Mouse (Mus musculus) frontal cortex, postnatal 25 days (tissue): ENCODE data around the gene Coro7.
A peak's percentile ranks its signal among the peaks of the same experiment; 100 is the strongest.
"Not testable (repeated sequence)": the region's sequence is repeated elsewhere in the genome, so short reads cannot be mapped to it uniquely, and the experiment has no call there.

Source experiments
- DNase-seq, 2 experiments: peaks; one replicate each; pipeline ENCODE4 v3.0.0; 2022; ENCODE audit warnings: low spot score in 2 of 2

The Coro7 gene

DNA sequence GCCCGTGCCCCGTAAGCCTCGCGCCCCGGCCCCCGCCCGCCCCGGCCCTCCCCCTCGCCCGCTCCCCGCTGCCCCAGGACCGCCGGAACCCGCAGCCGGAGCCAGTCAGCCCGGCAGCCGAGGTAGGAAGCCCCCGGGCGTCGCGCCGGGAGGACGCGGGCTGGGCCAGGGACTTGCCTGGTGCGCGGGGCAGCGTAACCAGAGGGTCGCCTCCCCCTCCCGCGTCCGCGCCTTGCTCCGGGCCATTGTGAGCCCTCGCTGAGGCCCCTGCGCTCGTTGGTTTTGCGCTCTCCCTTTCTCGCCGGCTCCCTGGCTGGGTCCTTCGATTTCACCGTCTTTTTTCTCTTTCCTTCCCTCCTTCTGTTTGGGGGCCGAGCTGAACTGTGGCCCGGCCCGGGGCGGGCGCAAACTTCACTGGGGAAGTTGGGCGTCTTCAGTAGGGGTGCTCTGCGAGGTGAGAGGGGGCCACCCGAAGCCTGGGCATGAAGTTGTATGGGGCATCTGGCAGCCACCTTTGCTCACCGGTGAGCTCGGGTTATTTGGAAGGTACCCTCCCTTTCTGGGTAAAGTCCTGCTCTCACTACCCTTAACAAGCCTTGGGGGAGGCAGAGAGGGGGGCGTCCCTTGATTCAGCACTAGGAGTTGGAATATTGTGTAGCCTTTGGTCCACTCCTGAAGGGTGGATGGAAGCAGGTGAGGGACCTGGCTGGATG lies 84.6 kb downstream of the Coro7 start:
- DNase-seq, result no peak

DNA sequence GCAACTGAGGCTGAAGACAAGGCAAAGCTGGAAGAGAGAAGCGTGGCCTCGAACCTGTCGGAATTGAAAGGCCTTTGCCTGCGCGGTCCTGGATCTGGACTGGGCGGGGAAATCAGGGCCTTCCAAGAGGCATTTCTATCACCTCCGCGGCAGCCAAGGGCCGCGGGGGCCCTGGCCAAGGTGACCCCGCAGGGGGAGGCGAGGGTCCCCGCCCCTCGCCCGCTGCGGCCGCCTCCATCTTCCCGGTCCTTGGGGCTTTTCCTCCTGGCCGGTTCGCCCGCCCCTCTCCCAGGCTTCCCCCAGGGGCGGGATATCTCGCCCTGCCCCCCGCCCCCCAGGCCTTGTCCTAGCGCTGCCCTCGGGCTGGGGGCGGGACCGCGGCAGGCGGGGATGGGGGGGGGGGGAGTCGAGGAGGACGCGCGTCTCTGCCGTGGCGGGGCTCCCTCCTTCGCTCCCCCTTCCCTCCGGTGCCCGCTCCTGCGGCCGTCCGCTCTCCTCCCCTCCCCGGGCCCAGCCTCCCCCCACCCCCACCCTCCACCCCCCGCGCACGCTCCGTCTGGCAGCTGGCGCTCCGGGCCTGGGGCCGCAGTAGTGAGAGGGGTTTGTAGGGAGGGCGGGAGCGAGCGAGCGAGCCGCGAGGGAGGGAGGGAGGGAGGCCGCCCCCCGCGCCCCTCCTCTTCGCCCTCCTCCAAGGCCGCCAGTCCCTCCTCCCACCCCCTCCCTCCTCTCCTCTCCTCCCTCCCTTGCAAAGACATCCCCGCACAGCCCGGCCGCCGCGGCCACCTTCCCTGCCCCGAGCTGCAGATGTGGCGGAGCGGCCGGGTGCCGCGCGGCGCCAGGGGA lies 85.4 kb downstream of the Coro7 start, which contains the start of gene Glis2:
Gene Glis2, plus strand, starts transcription at position 743 of the 843 bp plus-strand sequence.
- DNase-seq, result no peak

DNA sequence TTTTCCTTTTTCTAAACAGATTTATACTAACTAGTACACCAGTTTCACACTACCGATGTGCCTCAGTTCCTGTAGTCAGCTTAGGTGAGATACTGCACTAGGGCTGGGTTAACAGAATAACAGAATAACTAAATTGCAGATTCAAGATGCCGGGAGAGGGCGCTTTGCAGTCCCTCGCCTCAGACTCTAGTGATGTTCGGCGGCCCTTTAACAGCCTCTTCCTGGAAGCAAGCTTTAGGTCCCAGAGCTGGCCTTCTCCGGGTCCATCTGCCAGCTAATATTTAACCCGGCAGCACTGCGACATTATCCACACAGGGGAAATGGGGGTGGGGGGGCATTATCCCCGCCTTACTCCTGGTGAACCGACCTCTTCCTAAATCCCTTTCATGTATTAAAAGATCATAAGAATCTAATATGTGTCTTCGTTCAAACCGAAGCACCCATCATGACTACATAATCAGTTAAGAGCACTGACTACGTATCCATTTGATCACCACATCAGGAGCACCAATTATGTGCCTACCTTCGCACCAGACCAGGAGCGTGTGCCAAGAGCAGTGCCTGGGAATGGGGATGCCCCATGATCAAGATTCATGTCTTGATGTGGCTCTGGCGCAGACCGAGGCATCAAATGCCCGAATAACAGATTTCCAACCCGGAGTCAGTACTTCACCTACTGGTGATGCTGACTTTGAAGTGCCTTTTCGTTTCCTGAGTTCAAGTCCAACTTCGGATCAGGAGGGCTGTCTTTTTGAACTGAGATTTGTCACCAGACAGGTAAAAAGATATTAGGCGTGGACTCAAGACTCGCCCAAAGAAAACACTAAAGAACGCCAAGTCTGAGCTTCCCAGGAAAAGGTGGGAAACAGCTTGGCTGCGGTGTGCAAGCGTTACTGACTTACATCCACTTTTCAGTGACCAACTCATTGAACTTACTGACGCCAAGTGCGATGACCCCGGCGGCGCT lies 86.4 kb downstream of the Coro7 start:
- DNase-seq, result no peak

DNA sequence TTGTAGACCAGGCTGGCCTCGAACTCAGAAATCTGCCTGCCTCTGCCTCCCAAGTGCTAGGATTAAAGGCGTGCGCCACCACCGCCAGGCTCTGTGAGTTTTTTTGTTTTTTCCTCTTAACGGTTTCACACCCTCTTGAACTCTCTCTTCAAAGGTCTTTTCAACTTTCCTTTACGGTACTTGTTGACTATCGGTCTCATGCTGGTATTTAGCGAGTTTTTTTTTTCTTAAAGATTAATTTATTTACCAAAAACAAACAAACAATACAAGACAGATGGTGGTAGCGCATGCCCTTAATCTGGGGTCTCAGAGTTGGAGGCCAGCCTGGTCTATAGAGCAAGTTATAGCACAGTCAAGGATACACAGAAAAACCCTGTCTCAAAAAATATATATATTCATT lies 89.3 kb downstream of the Coro7 start:
- DNase-seq, result no peak

DNA sequence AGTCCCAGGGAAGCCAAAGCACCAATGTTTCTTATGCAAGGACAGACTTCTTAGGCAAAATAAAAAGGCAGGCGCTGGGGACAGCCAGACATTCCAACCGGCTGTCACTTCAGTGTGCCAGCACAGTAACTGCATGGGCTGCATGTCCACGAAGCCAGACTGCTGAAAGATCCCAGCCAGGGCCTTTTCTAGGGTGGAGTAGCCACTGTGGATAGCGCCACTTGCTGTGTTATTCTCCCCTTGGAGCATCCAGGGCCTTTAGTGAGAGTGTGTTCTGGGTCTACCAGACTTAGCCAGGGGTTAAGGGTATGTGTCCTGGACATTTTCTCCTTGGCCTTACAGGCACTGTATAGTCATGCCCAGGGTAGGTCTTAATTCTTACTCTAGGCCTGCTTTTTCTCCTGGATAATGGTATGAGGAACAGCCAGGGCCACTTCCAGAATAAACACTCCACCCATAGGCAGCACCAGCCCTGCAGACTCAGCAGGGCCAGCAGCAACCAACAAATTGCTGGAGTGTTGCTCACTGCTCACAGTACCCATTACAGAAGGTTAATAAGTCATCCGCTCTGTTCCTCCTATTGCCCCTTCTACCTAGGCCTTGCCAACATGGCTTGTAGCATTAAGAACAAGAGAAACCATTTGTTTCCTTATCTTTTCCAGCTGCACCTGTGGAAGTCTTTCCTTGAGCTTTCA lies 91.9 kb downstream of the Coro7 start:
- no peak for DNase-seq

DNA sequence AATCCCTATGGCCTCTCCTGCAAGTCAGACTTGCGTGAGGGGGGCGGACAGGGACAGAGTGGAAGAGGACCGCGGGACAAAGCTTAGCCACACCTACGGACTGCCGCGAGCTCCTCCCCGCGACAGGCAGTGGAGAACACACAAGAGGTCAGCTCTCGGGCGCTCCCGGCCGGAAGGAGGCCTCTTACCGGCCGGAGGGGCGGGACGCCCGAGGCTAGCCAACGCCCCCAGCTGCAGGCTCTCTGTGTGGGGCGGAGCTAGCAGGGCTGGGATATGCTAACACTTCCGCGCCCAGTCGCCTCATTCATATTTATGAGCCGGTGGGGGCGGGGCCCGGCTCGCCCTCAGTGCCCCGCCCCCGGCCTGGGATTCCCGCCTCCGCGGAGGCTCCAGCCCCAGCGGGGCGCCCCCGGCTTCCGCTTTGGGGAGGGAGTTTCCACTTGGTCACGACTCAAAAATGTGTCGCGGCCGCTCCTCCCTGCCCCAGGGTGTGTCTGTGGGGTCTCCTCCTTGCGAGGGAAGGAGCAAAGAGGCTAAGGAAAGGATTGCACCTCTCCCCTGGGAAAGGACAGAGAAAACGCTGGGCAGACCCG lies 93.0 kb downstream of the Coro7 start:
- DNase-seq, result peak; percentile 68 to 73

DNA sequence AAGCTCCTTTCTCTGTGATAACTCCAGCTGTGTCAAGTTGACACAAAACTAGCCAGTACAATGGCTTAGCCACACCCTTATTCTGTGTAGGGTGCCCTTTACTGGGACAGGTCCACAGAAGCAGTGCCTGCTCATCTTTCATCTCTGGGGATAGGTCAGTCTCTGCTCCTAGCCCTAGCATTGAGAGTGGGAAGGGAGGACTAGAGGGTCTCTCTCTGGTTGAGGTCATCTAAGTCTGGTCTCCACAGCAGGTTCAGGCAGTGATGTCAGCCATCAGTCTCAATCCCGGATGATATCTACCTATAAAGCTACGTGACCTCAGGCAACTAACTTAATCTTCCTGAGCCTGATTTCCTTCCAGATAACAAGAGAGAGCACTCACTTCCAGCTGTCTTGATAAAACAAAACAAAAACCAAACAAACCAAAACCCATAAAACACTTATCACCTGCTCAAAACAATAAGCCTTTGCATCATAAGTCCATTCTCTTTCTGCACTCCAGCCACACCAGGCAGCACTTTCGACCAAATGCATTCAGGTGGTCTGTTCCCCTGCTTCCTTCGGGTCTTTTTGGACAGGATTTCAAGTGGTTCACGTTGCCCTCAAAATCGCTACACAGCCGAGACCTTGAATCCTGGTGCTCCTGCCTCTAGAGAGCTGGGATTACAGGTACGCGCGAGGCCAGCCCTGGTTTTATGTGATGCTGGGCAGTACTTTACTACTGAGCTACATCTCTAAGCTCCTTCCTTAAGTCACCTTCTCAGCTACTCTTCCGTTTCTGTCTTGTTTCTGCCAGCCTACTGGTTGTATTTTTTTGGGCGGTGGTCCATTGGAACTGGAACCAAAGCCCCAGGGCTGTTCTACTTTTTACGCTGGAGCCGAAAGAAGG lies 93.7 kb downstream of the Coro7 start:
- no peak for DNase-seq

DNA sequence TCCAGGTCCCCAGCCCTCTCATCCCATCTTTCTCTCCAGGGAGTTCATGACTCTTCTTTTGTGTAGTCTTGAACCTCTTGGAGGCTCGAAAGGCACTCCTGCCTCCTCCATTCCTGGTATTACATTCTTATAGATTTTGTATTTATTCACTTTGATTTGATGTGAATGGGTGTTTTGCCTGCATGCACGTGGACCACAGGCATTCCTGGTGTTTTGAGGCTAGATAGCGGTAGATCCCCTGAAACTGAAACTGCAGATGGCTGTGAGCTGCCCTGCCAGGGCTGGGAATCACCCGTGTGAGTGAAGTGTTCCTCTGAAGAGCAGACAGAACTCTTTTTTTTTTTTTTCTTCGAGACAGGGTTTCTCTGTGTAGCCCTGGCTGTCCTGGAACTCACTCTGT lies 95.1 kb downstream of the Coro7 start:
- no peak for DNase-seq

DNA sequence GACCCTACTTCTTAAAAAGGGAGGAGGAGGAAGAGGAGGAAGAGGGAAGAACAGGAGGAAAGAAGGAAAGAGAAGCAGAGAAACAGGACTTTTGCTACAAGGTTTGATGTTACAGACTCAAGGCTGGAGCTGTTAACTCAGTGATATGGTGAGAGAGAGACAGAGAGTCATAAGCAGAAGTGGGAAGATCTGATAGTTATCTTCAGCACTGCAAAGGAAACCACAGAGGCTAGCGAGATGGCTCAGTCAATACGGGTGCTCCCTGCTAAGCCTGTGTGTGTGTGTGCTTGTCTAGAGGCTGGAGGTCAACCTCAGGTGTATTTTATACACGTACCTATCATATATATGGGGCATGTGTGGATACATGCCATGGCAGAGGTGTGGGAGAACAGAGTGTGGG lies 95.8 kb downstream of the Coro7 start:
- DNase-seq, result no peak

DNA sequence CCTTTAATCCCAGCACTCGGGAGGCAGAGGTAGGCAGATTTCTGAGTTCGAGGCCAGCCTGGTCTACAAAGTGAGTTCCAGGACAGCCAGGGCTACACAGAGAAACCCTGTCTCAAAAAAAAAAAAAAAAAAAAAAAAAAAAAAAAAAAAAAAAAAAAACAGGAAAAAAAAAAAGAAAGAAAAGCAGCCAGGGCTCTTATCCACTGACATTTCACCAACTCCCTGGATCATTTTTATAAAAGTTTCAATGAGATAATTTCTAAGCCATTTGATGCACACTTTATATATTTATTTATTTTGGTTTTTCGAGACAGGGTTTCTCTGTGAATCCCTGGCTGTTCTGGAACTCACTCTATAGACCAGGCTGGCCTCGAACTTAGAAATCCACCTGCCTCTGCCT lies 98.4 kb downstream of the Coro7 start:
- not testable (repeated sequence) for DNase-seq

DNA sequence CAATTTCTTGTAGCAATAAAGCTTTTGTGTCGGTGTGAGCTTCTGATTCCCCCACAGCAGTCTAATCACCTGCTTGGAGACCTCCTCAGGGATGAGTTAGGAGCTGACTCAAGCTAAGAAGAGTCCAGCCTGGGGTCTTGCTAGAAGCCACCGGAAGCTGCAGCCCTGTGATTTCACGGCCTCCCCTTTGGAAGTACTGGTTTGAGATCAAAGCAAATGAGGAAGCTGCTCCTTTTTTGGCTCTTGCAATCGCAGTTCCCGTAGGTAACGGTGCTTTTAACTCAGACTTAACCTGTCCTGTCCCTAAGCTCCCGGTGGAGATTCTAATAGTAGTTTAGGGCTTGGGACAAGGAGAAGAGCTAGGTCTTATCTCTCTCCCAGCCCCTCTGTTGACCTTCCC lies 100.9 kb downstream of the Coro7 start:
- DNase-seq, result no peak

DNA sequence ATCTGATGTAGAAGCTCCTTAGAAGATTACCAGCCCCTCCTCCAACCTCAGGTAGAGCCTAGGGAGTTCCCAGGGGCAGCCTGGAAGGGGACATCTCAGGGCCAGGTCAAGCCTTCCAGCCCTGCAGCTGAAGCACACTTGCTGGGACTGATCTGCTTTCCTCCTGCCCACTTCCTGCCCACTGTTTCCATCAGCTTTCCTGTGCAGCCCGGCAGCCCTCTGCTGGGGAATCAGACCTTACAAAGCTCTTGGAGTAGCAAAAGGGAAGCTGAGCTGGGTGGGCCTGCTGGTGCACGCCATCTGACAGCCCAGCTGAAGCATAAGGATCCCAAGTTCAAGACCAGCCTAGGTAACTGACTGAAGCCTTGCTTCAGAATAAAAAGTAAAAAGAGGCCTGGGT lies 102.7 kb downstream of the Coro7 start:
- no peak for DNase-seq
